Mouse (Mus musculus): ENCODE data around the gene Tnxb. TPM values are rescaled to one million over a fixed set of nuclear protein-coding genes. Genes with fewer than 3 reads are reported as not detected.

Gene Tnxb
- polyA plus RNA-seq, 1 experiment from 2014 or later, result 1.4 TPM

DNA sequence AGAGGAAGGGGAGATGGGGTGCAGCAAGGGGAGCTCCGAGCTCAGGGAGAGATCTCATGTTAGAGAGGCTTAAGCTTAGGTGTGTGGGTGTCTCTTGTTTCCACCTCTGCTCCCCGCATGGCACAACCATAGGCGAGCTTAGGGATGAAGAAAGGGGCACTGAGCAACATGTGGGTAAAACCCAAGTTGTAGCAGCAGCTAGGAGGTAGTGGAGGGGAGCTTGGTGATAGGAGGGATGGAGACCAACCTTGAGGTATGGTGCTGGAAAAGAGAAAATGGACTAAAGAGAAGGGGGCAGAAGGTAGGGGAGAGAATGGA, 10.5 kb upstream of the Tnxb start:
- H3K4me3 ChIP-seq (ENCODE audit: low read depth, low read length), result no peak overlapping the region
- no peaks in the 10 kb centered on the region for H3K36me3 ChIP-seq (ENCODE audit: control insufficient read depth, insufficient read depth)
- ATAC-seq, result no peak
- no peak overlapping the region for H3K27ac ChIP-seq (ENCODE audit: low read depth, low read length)
- H3K4me2 ChIP-seq (replicated peaks; ENCODE audit: low read depth), result peak overlapping the region; percentile 50; the same call in 1 of the 2 replicates
- no peak overlapping the region for H3K9ac ChIP-seq (ENCODE audit: low read depth, low read length)
- no peaks in the 10 kb centered on the region for H3K9me3 ChIP-seq (ENCODE audit: control insufficient read depth)
- H3K27me3 ChIP-seq (replicated peaks; ENCODE audit: control insufficient read depth, insufficient read depth, low read length), result peaks cover 7% of the 10 kb centered on the region; the same call in 1 of the 2 replicates
- peaks cover 12% of the 10 kb centered on the region for H3K4me1 ChIP-seq (replicated peaks; ENCODE audit: control insufficient read depth, insufficient read depth, low read length)
- 64% methylated on average over 3 of the region's 3 CpGs for WGBS
- TF ChIP-seq CTCF (IDR thresholded peaks at IDR 0.05; ENCODE audit: low read depth), result no peak

DNA sequence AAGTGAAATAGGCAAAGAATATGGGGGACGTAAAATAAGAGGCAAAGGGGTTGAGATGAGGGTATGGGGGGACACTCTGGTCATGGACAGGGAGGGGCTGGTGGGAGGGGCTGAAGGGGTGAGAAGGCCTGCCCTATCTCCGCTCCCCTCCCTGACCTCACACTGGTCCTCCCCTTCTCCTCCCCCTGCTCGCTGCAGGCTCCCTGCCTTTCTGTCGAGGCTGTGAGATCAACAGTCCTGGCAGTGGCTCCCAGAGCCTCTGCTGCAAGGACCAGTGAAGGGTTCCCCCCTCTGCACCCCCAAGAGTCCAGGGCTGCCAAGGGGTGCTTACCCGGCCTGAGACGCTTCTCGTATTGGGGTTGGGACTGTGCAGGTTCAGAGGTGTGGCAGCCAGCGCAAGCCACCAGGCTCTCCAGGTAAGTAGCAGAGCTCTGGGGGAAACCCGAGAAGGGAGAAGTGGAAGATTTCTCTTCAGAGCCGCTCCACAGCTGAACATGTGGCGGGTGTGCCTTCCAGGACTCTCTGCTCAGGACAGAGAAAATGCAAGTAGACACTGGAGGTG, 10.0 kb upstream of the Tnxb start:
- 29% methylated on average over 10 of the region's 11 CpGs for WGBS
- TF ChIP-seq CTCF (IDR thresholded peaks at IDR 0.05; ENCODE audit: low read depth), result no peak
- peaks cover 7% of the 10 kb centered on the region; the same call in 1 of the 2 replicates for H3K27me3 ChIP-seq (replicated peaks; ENCODE audit: control insufficient read depth, insufficient read depth, low read length)
- H3K36me3 ChIP-seq (ENCODE audit: control insufficient read depth, insufficient read depth), result no peaks in the 10 kb centered on the region
- H3K9ac ChIP-seq (ENCODE audit: low read depth, low read length), result no peak overlapping the region
- H3K4me3 ChIP-seq (ENCODE audit: low read depth, low read length), result peak overlapping the region; percentile 18
- no peak for ATAC-seq
- no peaks in the 10 kb centered on the region for H3K9me3 ChIP-seq (ENCODE audit: control insufficient read depth)
- peaks cover 12% of the 10 kb centered on the region for H3K4me1 ChIP-seq (replicated peaks; ENCODE audit: control insufficient read depth, insufficient read depth, low read length)
- no peak overlapping the region for H3K27ac ChIP-seq (ENCODE audit: low read depth, low read length)
- peak overlapping the region; percentile 50 for H3K4me2 ChIP-seq (replicated peaks; ENCODE audit: low read depth)

DNA sequence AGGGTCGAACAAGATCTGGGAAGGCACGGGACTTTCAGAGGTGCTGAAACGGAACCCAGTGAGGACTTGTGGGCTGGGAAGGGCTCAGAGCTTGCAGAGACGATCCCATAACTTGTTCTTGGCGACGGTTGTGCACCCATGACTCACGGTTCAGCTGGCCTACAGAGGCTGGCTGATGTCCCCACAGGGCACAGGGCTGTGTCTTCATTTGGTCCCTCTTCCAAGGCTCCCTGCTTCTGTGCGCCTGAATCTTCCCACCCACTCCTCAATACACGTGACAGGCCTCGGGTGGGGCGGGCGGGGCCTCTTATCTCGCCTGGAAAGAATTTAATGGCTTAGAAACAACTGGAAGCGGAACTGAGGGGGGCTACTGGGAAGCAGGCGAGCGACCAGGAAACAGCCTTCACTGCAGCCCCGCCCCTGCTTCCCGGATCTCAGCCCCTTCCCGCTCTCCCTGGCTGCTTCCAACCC, 9.2 kb upstream of the Tnxb start:
- TF ChIP-seq CTCF (IDR thresholded peaks at IDR 0.05; ENCODE audit: low read depth), result no peak
- peak overlapping the region; percentile 23 for H3K9ac ChIP-seq (ENCODE audit: low read depth, low read length)
- peaks cover 7% of the 10 kb centered on the region; the same call in 1 of the 2 replicates for H3K27me3 ChIP-seq (replicated peaks; ENCODE audit: control insufficient read depth, insufficient read depth, low read length)
- 4% methylated on average over 19 of the region's 19 CpGs for WGBS
- H3K4me1 ChIP-seq (replicated peaks; ENCODE audit: control insufficient read depth, insufficient read depth, low read length), result peaks cover 9% of the 10 kb centered on the region
- peak overlapping the region; percentile 18 for H3K4me3 ChIP-seq (ENCODE audit: low read depth, low read length)
- H3K4me2 ChIP-seq (replicated peaks; ENCODE audit: low read depth), result peak overlapping the region; percentile 50
- H3K27ac ChIP-seq (ENCODE audit: low read depth, low read length), result peak overlapping the region; percentile 8; the same call in 1 of the 2 replicates
- no peak for ATAC-seq
- no peaks in the 10 kb centered on the region for H3K36me3 ChIP-seq (ENCODE audit: control insufficient read depth, insufficient read depth)
- H3K9me3 ChIP-seq (ENCODE audit: control insufficient read depth), result no peaks in the 10 kb centered on the region

DNA sequence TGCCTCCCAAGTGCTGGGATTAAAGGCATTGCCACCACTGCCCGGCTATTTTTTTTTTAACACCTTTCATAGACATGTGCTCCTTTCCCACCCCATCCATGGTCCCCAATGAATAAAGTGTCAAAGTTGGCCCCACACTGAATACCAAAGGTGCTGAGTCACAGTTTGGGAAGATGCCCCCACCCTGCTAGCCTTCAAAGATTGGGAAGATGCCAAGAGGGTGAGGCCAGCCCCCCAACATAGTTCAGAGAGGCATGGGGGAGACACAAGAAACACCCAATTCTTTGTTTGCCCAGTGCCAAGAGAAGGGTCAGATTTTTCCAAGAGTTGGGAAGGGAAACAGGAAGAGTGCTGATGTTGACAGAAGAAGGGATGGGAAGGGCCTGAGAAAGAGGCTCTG, 7.9 kb upstream of the Tnxb start:
- H3K27me3 ChIP-seq (replicated peaks; ENCODE audit: control insufficient read depth, insufficient read depth, low read length), result peaks cover 7% of the 10 kb centered on the region; the same call in 1 of the 2 replicates
- H3K9ac ChIP-seq (ENCODE audit: low read depth, low read length), result no peak overlapping the region
- H3K4me1 ChIP-seq (replicated peaks; ENCODE audit: control insufficient read depth, insufficient read depth, low read length), result peaks cover 5% of the 10 kb centered on the region
- H3K36me3 ChIP-seq (ENCODE audit: control insufficient read depth, insufficient read depth), result no peaks in the 10 kb centered on the region
- no peaks in the 10 kb centered on the region for H3K9me3 ChIP-seq (ENCODE audit: control insufficient read depth)
- H3K4me2 ChIP-seq (replicated peaks; ENCODE audit: low read depth), result no peak overlapping the region
- ATAC-seq, result no peak
- H3K4me3 ChIP-seq (ENCODE audit: low read depth, low read length), result no peak overlapping the region
- TF ChIP-seq CTCF (IDR thresholded peaks at IDR 0.05; ENCODE audit: low read depth), result no peak
- WGBS, result 93% methylated on average over 1 of the region's 1 CpGs
- H3K27ac ChIP-seq (ENCODE audit: low read depth, low read length), result no peak overlapping the region

DNA sequence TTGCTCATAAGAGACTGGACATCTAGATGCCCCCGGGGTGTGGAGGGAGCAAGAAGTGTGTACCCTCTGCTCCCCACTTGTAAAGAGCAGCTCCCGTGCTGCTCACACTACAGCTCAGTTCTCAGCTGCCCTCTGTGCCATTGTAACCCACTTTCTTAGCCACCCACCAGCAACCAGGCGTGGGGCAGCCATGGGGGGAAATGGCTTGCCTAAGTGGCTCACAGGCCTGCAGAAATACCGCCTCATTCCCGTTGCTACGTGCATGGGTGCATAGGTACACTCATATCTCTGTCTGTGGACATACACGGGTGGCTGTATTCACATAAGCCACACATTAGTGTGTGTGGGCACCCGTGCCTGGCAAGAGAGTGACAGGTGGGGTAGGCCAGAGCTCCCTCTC, 7.4 kb upstream of the Tnxb start:
- H3K4me3 ChIP-seq (ENCODE audit: low read depth, low read length), result no peak overlapping the region
- TF ChIP-seq CTCF (IDR thresholded peaks at IDR 0.05; ENCODE audit: low read depth), result no peak
- no peaks in the 10 kb centered on the region for H3K36me3 ChIP-seq (ENCODE audit: control insufficient read depth, insufficient read depth)
- H3K4me1 ChIP-seq (replicated peaks; ENCODE audit: control insufficient read depth, insufficient read depth, low read length), result peaks cover 5% of the 10 kb centered on the region
- 87% methylated on average over 8 of the region's 8 CpGs for WGBS
- H3K9me3 ChIP-seq (ENCODE audit: control insufficient read depth), result no peaks in the 10 kb centered on the region
- H3K27me3 ChIP-seq (replicated peaks; ENCODE audit: control insufficient read depth, insufficient read depth, low read length), result peaks cover 7% of the 10 kb centered on the region; the same call in 1 of the 2 replicates
- no peak overlapping the region for H3K4me2 ChIP-seq (replicated peaks; ENCODE audit: low read depth)
- H3K9ac ChIP-seq (ENCODE audit: low read depth, low read length), result no peak overlapping the region
- no peak for ATAC-seq
- no peak overlapping the region for H3K27ac ChIP-seq (ENCODE audit: low read depth, low read length)

DNA sequence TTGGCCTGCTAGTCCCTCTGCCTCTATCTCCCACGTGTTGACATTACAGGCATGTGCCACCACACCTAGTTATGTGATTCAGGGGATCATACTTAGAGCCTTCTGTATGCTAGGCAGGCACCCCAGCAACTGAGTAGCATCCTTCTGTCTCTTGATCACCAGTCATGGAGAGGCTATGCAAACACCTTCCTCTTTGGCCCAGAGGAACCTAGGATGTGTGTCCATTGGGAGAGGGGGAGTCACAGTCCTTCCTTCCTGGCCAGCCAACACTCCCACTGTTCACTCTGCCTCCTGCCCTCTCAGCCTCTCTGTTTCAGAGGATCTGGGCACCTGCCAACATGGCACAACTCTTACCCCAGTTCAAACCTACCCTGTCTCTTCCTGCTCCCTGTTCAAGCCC, 6.8 kb upstream of the Tnxb start:
- Histone ChIP-seq H3K4me1 (replicated peaks; ENCODE audit: control insufficient read depth, insufficient read depth, low read length) (peaks cover 5% of the 10 kb centered on the region), H3K9me3 (ENCODE audit: control insufficient read depth) (no peaks in the 10 kb centered on the region), H3K9ac (ENCODE audit: low read depth, low read length) (no peak overlapping the region), H3K27ac (ENCODE audit: low read depth, low read length) (no peak overlapping the region), H3K4me3 (ENCODE audit: low read depth, low read length) (no peak overlapping the region), H3K36me3 (ENCODE audit: control insufficient read depth, insufficient read depth) (no peaks in the 10 kb centered on the region), H3K4me2 (replicated peaks; ENCODE audit: low read depth) (no peak overlapping the region), H3K27me3 (replicated peaks; ENCODE audit: control insufficient read depth, insufficient read depth, low read length) (peaks cover 7% of the 10 kb centered on the region; the same call in 1 of the 2 replicates)
- ATAC-seq, result no peak
- TF ChIP-seq CTCF (IDR thresholded peaks at IDR 0.05; ENCODE audit: low read depth), result no peak
- 45% methylated on average over 1 of the region's 1 CpGs for WGBS
